Mouse (Mus musculus) cortical plate, adult 2 months (tissue): ENCODE results near the gene Fgd2. TPM values are rescaled to one million over a fixed set of nuclear protein-coding genes. Genes with fewer than 3 reads are reported as not detected.

Experiments
- H3K27ac ChIP-seq: fragments of 200-500 bp; 2 replicates; pipeline ENCODE4 v1.5.1; 2012; ENCODE audit warnings: low read length, control low read depth, inconsistent platforms; ENCODE audit not compliant: insufficient read depth
- H3K4me1 ChIP-seq: fragments of 200-500 bp; 2 replicates; pipeline ENCODE4 v1.6.1; 2011; ENCODE audit warnings: low read length; ENCODE audit not compliant: control insufficient read depth, insufficient read depth
- H3K4me3 ChIP-seq: fragments of 200-500 bp; 2 replicates; pipeline ENCODE4 v1.5.1; 2011; ENCODE audit warnings: mild to moderate bottlenecking, low read length, control low read depth; ENCODE audit not compliant: insufficient read depth
- CTCF ChIP-seq: fragments of 200-500 bp; IDR thresholded peaks from 2 replicates; pipeline ENCODE4 v1.5.1; 2011; ENCODE audit warnings: mild to moderate bottlenecking, control low read depth, low read length; ENCODE audit not compliant: insufficient read depth; ENCODE audit errors: extremely low read depth
- POLR2A ChIP-seq: fragments of 200-500 bp; IDR thresholded peaks from 2 replicates; pipeline ENCODE4 v1.6.1; 2011; ENCODE audit warnings: mild to moderate bottlenecking, low read length, control low read depth; ENCODE audit not compliant: insufficient read depth; ENCODE audit errors: extremely low read depth
- polyA plus RNA-seq: library from polyadenylated mRNA; depleted of rRNA; stranded (reverse); fragments of >200 nt; gene quantifications from 2 replicates; pipeline ENCODE4 v1.2.3, GENCODE M21; 2012

Gene Fgd2
- polyA plus RNA-seq, 1 experiment = 16.8 TPM

- no peak for TF ChIP-seq POLR2A
- TF ChIP-seq CTCF = no peak
- no peak overlapping the region for H3K4me3 ChIP-seq
- no peak overlapping the region for H3K27ac ChIP-seq
- H3K4me1 ChIP-seq = no peaks in the 10 kb centered on the region
Measured at GRCm38 (mm10) chr17:29414566-29414965, 53.9 kb downstream of the Fgd2 start.

GRCm38 (mm10) chr17:29415761-29416662, 55.3 kb downstream of the Fgd2 start:
- no peaks in the 10 kb centered on the region for H3K4me1 ChIP-seq
- H3K4me3 ChIP-seq = no peak overlapping the region
- TF ChIP-seq POLR2A = no peak
- no peak for TF ChIP-seq CTCF
- no peak overlapping the region for H3K27ac ChIP-seq

- H3K4me1 ChIP-seq = no peaks in the 10 kb centered on the region
- H3K27ac ChIP-seq = no peak overlapping the region
Measured at GRCm38 (mm10) chr17:29416757-29417156, 56.0 kb downstream of the Fgd2 start.

GRCm38 (mm10) chr17:29418758-29419380, 58.2 kb downstream of the Fgd2 start:
- H3K4me3 ChIP-seq = no peak overlapping the region
- no peak overlapping the region for H3K27ac ChIP-seq
- TF ChIP-seq POLR2A (no peak), CTCF (no peak)
- no peaks in the 10 kb centered on the region for H3K4me1 ChIP-seq

More at GRCm38 (mm10) chr17:29416757-29417156, 56.0 kb downstream of the Fgd2 start:
- no peak for TF ChIP-seq POLR2A
- TF ChIP-seq CTCF = no peak
- no peak overlapping the region for H3K4me3 ChIP-seq

GRCm38 (mm10) chr17:29419976-29420739, 59.4 kb downstream of the Fgd2 start:
- Histone ChIP-seq H3K4me3 (no peak overlapping the region), H3K27ac (no peak overlapping the region), H3K4me1 (no peaks in the 10 kb centered on the region)
- TF ChIP-seq CTCF (no peak), POLR2A (no peak)

- no peak overlapping the region for H3K27ac ChIP-seq
- TF ChIP-seq POLR2A = no peak
- no peak for TF ChIP-seq CTCF
- H3K4me1 ChIP-seq = no peaks in the 10 kb centered on the region
- no peak overlapping the region for H3K4me3 ChIP-seq
Measured at GRCm38 (mm10) chr17:29421319-29421718, 60.6 kb downstream of the Fgd2 start.

- H3K4me1 ChIP-seq = no peaks in the 10 kb centered on the region
- no peak overlapping the region for H3K4me3 ChIP-seq
- TF ChIP-seq CTCF = no peak
- no peak for TF ChIP-seq POLR2A
- H3K27ac ChIP-seq = no peak overlapping the region
Measured at GRCm38 (mm10) chr17:29422337-29422736, 61.6 kb downstream of the Fgd2 start.

GRCm38 (mm10) chr17:29422912-29423504, 62.3 kb downstream of the Fgd2 start:
- TF ChIP-seq POLR2A (no peak), CTCF (no peak)
- Histone ChIP-seq H3K27ac (no peak overlapping the region), H3K4me3 (no peak overlapping the region), H3K4me1 (no peaks in the 10 kb centered on the region)

GRCm38 (mm10) chr17:29423991-29424390, 63.3 kb downstream of the Fgd2 start:
- TF ChIP-seq POLR2A (no peak), CTCF (no peak)
- Histone ChIP-seq H3K4me3 (no peak overlapping the region), H3K27ac (no peak overlapping the region), H3K4me1 (no peaks in the 10 kb centered on the region)

- no peak overlapping the region for H3K27ac ChIP-seq
- H3K4me1 ChIP-seq = no peaks in the 10 kb centered on the region
- no peak overlapping the region for H3K4me3 ChIP-seq
- TF ChIP-seq POLR2A = no peak
- TF ChIP-seq CTCF = no peak
Measured at GRCm38 (mm10) chr17:29425345-29425744, 64.6 kb downstream of the Fgd2 start.
